Mouse (Mus musculus) skeletal muscle tissue, adult 2 months (tissue): ENCODE results near the gene Ak5.
A peak's percentile ranks its signal among the peaks of the same experiment; 100 is the strongest.

Experiments
- DNase-seq: peaks from one replicate; pipeline ENCODE4 v3.0.0-alpha.2; 2012; ENCODE audit warnings: low read depth, low spot score

Ak5 gene

DNA sequence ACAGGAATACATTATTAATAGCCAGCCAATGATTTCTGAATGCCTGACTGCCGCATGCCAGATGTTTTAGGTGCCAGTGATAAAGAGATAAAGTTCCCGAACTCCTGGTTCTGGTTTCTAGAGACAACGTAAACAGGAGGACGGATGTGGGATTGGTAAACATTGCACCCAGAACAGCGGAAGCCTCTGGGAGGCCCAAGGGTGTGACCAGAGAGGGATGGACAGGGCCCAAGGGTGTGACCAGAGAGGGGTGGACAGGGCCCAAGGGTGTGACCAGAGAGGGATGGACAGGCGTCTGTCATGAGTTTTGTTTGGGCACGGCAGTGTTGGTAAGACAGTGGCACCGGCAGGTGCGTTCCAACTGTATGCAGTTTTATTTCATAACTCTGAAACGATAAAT, 148.6 kb downstream of the Ak5 start:
- DNase-seq, result no peak

DNA sequence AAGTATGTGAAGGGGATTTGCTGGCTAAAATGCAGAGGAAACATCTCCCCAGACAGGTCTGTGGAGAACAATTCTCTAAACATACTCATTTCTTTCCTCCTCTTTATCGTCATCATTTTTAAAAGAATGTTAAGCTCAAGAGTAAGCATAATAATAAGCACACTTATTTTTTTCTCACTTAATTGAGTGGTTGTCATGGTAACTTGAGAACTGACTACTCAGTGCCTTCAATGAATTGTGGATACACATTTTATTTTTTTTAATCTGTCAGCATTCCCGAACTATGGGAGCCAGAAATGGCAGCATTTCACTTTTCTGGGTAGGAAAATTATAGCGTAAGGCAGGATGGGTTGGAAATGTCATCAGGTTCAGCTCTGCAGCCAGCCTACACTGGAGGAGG, 151.6 kb downstream of the Ak5 start:
- no peak for DNase-seq

DNA sequence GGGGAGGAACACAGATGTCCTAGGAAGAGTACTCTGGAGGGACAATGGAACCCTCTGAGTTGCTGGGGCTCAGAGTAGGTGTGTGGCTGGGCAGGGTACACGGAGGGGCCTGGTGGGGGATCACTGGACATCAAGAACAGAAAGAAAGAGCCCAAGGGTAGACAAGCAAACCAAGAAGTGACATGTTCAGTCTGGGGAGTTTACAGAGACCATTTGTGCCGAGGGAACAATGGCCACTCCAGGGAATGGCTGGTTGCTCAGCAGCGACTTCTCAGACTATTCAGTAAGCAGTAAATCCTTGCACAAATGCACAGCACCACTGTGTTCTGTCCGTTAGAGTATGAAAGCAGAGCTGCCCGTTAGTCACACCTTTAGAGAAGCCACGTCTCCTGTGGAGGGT, 152.2 kb downstream of the Ak5 start:
- no peak for DNase-seq

DNA sequence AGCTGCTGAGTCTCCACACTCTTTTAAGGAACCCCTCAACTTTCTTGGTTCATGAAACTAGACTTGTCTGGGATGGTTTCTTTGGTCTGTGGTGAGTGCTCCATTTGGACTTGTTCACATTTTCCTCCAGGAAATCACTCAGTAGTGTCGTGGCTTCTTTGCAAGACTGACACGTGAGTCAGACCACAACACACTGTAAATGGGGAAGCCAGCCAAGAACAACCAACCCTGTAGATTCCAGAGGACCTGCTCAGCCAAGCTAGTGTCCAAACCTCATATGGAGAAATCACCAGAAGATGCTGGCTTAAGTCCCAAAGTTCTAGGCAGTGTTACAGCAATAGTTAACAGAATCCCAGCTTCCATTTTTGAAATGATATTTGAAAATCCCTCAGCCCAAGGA, 155.6 kb downstream of the Ak5 start:
- peak; percentile 5 for DNase-seq

DNA sequence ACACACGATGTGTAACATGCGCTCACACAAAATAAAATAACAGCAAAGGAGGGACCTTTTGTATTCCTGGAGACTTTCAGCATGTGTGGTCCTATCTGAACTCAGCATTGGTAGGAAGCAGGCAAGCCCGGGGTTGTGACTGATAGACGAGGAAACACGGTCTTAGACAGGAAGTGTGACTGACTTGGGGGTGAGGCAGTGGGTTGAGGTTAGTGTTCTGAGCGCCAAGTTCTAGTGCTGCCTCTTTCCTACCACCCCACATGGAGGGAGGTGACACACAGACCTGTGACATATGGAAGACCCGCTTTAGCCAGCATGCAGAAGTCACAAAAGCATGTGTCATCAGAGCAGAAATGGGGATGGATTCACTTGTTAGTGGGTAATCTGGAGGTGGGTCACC, 158.9 kb downstream of the Ak5 start:
- no peak for DNase-seq

DNA sequence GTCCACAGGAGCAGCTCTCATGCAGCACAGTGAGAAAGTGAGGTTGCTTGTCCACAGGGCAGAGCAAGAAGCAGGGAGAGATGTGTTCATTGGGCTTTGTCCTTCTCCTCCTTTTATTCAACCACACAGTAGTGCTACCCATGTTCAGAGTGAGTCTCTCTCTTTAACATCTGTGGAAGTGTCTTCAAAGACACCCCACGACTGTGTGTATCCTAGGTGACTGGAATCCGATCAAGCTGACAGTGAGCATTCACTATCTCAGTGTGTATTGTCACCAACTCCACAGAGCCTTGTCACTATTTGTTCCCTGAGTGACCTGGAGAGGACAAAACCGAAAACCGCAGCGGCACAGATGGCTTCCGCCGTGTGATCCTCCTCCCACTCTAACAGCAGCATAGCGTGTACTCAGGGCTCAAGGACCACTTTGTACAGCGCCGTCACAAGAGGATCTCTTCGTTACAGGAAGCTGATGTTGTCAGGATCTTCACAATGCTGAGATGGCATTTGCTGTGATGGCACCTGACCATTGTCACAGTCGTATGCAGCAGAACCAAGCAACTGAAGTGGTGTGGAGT, 159.7 kb downstream of the Ak5 start:
- no peak for DNase-seq

DNA sequence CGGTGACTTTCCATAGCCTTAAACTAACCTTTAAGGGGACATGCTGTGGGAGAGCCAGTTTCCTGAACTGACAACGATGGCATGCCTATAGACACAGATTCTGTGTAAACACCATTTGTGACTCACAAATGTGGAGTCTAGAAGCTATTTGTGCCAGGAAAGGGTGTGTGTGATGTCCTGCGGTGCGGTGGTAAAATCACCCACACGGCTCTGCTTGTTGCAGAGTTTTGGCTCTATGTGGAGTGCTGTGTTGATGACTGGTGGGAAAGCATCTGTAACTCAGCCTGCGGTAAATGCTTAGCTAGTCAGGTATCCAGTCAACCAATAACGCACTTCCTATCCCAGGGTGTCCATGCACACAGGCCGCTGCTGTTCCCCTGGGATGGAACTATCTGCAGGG, 160.3 kb downstream of the Ak5 start:
- DNase-seq, result no peak

DNA sequence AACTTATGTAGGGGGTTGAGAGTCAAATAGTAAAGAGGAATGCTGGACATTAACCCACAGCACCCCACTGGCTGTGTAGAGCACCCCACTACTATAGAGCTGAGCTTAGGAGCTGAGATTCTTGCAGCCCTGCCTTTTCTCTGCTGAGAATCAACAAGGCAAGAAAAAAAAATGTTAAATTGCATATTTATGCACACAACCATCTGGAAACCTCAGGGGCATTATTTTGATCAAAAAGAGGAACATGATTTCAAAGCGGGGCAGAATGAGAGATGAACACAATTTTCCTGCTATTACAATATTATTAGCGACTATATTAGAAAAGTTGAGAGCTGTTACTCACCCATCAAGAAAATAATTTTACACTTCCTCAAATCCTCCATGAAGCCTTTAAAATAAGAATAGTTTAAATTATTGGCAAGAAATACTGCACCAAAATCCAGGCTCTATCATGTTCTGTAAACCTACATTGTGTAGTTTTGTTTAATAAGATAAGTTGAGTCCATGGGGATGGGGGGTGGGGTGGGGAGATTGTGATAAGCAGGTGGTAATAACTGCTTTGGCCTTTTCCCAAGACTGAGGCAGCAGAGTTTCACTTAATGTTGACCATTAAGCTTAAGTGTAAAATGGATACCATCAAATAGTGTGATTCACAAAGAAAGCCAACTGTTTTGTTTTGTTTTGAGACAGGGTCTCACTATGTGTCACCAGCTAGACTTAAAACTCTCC, 169.0 kb downstream of the Ak5 start:
- no peak for DNase-seq

DNA sequence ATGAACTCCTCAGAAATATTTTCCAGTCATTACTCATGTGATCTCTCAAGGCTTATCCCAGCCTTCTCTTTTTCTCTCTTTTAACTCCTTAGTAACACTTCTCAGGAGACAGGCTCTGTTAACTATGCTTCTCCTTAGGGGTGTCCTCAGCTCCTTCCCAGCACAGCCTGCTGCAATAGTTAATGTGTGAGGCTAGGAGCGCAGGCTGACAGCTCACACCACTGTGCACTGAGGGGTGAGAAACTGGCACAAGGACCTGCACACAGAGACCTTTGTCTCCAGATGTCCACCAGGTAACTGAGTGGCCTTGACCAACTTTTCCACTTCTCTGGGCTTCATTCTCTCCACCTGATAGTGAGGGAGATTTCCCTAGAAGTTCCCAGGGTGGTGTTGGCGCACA, 170.3 kb downstream of the Ak5 start:
- DNase-seq, result no peak

DNA sequence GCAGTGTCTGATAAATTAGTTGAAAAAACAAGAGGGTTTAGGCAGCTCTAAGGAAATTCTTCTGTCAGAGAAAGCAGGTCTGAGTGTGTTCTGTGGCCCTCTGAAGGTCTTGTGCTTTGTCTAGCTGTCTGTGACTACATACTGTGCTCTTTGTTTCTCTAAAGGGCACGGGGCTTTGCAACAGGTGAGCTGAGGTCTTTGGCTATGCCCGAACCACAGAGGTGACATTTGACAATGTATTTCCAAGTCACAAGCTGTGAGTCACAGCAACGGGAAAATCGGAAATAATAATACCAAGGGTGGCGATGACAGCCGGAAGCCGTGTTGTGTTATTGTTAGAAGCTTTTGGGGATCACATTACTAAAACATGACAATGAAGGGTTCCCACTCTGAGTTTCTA, 171.1 kb downstream of the Ak5 start:
- DNase-seq, result no peak

DNA sequence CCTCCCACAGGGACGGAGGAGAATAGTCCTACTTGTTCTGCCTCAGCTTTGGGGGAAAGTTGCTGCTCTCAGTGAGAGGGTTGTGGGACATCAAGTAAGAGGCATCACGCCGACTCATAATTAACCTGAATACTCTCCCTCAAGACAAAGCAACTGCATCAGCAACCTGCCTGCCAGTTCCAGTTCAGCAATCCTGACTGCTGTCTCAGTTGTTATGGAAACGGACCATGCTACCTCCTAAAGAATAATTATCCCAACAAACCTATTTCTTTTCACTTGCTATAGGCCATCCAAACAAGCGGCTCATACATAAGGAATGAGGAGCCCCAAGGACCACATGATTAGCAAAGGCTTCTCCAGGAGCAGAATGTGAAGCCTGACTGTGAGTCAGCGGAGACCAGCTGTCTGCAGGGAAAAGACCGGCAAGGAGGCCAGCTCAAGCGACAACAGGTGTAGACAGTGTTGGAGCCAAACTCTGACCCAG, 172.7 kb downstream of the Ak5 start:
- no peak for DNase-seq

DNA sequence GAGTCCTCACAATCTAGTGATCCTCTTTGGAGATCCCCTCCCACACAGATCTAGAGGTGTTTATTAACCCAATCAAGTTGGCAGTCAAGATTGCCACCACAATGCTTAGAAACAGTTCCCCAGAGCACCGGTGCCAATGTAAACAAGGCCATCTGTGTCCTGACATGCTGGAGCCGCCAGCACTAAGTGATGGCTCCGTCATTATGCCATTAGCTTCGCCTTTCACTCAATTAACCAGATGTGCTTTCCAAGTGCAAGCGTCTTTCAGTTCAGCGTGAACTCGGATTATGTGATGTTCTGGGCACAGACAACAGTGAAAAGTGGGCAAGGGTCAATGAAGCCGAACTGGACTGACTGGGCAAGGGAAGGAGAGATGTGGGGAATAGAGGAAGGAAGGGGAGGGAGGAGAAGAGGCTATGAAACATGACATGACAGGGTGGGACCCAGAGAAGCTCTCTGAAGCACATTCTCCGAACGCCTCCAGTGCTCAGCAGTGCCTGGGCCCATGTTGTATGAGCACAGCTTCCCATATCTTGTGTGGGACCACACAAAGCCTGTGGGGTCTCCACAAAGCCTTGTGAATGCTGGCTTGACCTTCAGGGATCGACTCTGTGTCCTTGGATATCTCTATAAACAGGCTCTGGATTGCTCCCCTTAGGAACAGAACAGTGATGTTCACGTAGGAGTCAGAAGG, 173.3 kb downstream of the Ak5 start:
- DNase-seq, result no peak

DNA sequence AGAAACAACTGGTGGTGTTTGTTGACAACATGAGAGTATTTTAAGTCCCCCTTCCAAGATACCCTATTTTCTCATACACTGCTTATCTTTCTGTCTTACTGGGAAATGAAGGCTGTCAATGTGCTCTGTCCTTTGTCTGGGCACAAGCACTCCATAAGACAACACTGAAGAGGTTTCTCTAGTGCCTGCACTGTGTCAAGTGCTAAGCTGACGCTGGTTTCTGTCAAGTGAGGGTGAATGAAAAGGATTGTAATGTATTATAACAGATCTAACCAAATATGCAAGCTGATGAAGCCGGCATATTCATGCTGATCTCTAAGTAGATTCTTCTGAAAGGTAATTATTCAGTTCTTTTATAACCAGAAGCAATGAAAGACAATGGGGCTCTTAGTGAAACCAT, 174.3 kb downstream of the Ak5 start:
- no peak for DNase-seq

DNA sequence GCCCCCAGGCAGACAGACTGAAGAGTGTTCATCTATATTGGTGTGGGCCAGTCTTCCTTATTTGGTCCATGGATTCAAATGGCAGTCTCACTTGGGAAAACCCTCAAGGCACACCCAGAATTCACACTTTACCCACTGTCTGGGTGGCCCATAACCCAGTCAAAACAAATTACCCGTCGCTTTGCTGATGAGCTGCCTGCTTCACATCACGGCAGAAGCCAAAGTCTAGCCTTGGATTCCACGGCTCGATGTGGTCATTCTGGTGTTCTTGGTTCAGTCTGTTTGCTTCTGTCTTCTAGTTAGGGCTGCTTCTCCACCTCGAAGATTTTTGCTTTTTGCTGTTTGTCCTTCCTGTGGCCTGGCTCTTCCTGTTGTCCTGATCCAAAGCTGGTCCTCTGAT, 175.9 kb downstream of the Ak5 start:
- DNase-seq, result no peak

DNA sequence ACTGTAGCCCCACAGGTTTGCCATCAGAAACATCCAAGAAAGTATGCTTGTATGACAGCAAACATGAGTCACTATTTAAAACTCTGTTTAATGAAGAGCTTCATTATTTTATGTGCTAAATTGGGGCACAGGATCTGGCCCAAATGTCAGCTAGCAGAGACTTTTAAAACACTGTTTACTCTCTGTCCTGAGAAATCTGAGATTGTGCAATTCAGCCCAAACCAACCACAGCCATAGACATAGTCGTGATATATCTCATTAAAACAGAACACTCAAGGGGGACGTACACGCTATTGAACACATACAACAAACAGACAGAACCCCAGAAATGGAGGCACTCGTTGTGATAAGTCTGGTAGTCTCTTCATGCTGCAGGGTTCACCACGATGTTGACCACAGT, 177.7 kb downstream of the Ak5 start:
- no peak for DNase-seq

DNA sequence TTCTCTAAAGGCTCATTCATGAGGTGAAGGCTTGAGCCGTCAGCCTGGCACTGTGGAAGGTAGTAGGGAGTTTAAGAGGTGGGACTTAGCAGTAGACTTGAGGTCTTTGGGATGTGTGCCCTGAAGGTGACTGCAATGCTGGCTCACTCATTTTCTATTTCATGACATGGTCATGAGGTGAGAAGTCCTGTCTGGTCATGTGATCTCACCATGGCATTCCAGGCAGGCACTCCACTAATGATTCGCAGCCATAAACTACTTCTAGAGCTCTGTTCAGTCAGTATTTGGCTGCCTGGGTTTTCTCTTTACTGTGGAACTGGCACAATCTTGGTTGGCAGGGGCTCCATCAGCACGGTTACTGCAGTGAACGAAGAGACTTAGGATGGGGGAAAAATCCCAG, 179.2 kb downstream of the Ak5 start:
- no peak for DNase-seq

DNA sequence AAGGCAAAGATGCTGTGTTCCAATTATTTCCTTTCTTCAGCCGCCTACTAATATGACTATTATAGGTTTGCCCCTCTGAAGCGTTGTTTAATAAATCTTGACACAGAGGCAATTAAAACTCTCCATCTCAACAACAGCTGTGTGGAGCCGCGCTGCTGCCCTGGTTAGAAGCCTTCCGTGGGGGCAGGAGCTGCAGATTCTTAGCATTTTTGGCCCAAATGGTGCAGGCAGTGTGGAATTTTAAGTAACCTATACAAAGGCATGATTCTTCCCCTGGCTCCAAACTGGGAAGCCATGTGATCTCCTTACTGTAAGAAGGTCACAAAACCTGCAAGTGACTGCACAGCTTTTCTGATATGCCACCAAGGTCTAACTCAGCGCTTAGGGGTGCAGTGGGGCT, 184.0 kb downstream of the Ak5 start:
- no peak for DNase-seq

DNA sequence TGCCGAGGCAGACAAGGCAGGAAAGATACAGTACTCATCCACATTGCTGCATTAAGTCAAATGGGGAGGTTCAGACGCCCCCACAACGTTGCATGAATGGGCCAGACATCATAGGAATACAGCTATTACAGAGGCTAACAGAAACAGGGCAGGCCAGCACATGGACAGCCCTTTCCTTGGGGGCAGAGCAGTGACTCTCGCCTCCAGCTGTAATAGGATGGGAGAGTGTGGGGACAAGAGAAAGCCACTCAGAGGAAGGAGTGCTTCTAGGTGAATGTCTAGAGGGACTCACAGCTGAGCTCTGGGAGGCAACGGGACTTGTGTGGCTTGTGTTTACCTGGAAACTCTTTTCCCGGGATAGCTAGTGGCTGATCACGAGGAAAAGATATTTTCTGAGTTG, 184.4 kb downstream of the Ak5 start:
- DNase-seq, result no peak

DNA sequence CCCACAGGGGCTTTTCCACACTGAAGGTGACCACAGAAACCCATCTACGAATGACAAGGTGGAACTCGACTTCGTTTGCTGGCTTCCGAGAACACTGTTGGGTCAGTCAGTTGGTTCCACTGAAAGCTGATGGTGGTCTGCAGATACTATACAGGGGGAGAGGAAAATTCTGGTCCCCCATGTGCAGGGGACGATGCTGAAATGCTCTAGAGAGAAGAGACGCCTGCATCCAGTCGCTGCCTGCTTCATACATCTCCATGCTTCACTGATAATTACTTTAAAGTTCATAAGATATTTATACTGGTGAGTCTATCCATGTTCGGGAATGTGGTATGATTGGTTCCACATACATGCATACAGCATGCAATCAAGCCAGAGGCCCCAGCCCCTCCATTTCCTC, 186.0 kb downstream of the Ak5 start:
- no peak for DNase-seq

DNA sequence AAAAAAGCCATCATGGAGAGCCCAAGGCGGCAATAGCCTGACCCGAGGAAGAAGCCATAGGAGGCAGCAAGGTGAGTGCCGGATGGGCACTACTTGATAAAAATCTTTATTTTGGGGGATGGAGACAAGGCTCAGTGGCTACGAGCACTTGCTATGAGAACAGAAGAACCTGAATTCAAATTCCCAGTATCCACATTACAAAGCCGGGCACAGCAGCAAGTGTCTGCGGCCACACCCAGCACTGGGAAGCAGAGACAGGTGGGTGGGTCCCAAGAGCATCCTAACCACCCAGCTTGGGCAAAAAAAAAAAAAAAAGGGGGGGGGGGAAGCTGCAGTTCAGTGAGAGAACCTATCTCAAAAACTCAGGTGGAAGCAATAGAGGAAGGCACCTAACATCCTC, 187.8 kb downstream of the Ak5 start:
- no peak for DNase-seq

DNA sequence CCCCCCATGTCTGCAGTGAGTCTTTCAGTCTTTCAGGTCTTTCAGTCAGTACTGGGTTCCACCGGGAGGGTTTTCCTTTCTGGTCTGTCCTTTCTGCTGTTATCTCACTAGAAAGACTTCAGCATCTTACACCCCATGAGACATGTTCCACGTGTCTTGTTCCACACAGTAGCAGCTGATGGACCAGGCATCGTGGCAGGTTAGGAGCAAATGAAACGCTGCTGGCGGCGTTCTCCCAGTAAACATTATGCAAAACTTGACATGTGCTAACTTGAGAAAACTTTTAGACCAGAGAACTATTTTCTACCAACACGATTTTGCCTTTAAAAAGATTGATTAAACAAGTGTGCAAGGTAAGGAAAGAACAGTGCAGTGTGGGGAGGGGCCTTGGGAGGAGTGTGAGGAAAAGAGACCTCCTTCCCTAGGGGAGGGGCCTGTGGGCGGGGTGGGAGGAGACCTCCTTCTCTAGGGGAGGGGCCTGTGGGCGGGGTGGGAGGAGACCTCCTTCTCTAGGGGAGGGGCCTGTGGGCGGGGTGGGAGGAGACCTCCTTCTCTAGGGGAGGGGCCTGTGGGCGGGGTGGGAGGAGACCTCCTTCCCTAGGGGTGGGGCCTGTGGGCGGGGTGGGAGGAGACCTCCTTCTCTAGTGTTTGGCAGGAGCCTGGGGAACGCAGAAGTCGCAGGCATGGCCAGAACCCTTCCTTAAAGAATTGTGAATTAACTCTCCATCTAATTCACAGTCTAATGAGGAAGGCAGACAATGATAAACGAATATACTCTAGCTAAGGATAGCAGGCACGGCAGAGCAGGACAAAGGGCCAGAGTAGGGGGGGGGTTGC, 189.3 kb downstream of the Ak5 start:
- DNase-seq, result peak; percentile 71

DNA sequence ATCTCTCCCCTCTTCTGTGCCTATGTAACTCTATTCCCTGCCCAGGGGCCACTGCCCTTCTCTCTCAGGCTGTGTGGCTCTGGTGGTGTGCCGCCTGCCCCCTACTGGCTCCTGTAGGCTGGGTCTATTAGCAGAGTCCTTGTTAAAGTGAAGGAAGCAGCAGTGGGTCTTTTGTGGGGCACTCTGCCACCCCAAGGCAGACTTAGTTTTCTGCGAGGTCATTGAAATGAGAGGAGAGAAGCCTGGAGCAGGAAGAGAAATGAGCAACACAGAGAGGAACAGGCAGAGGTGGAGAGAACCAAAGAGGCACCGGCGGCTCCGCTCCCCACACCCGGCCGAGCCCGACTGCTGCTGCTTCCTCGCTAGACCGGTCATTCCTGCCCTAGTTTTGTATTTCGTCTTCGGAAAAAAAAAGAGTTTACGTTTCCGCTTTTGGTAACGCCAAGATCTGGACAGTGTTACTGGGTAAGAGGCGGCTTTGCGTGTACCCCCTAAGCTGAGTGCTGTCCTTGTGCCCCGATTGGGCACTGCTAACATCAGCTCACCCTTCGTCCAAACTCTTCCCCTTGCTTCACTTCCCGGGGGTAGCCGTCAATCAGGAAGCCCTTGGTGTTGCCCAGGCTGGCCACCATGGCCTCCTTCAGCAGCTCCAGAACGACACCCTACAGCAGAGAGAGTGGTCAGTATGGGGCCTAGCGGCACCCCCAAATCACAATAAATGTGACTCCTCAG, 190.2 kb downstream of the Ak5 start:
- DNase-seq, result peak; percentile 53
